Comparison of ENCODE assay signal across 26 mouse cellular contexts in the genomic region with DNA sequence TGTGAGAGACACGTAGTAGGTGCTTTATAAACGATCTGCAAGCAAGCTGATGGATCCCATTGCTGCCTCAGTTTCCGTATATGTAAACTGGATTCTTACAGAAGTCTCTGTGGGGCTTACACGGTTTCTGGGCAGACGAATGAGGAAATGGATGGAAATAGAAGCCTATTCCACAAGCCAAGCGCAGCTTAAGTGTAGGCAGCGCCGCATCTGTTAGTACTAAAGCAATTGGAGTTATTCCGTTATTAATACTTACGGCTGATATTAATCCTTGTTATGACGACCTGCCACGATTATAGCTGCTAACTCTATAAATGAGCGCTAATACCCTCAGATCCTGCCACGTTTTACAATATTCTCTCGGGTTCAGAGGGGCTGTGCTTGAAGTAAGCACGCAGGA. TPM values are rescaled to one million over a fixed set of nuclear protein-coding genes. Genes with fewer than 3 reads are reported as not detected.
DNase-seq lines count a peak whose midpoint lies in the region; ATAC-seq and TF ChIP-seq lines count a peak whose summit lies in the region.
"Had no signal": no experiment of that assay in that cellular context is flagged by ENCODE, and none has a peak within 500 bp of the region (broad histone marks: within the 10 kb centered on the region; RNA-seq: fewer than 3 reads in every experiment).

No protein-coding gene starts in this region.

- TF ChIP-seq CTCF in forebrain, postnatal 0 days (IDR thresholded peaks at IDR 0.05; ENCODE audit: low read depth) = no peak

- no peak overlapping the region for H3K4me3 ChIP-seq in forebrain, postnatal 0 days (ENCODE audit: low read depth, low read length)
- no peak overlapping the region for H3K4me3 ChIP-seq in forebrain, embryonic 10.5 days
- H3K4me3 ChIP-seq in midbrain, embryonic 15.5 days = no peak overlapping the region
- H3K4me3 ChIP-seq: embryonic facial prominence, embryonic 15.5 days; heart, embryonic 15.5 days; left cerebral cortex, adult 2 months; stomach, embryonic 15.5 days had no signal

- no peaks in the 10 kb centered on the region for H3K27me3 ChIP-seq in forebrain, postnatal 0 days (ENCODE audit: insufficient read depth, low read length)
- H3K27me3 ChIP-seq in forebrain, embryonic 10.5 days (ENCODE audit: poor library complexity, severe bottlenecking) = peaks cover 36% of the 10 kb centered on the region; the same call in 1 of the 2 replicates
- H3K27me3 ChIP-seq in midbrain, embryonic 15.5 days (replicated peaks) = no peaks in the 10 kb centered on the region
- H3K27me3 ChIP-seq: embryonic facial prominence, embryonic 15.5 days; stomach, embryonic 15.5 days had no signal

- DNase-seq in forebrain, postnatal 0 days = peak; percentile 44
- no peak for DNase-seq in forebrain, embryonic 10.5 days (ENCODE audit: extremely low spot score, low spot score)
- peak; percentile 65 to 85 for DNase-seq in layer of hippocampus, adult 18-20 months (ENCODE audit: low spot score in 2 of 2)
- DNase-seq in layer of hippocampus, adult 9-10 months (ENCODE audit: low spot score) = no peak
- peak; percentile 65 for DNase-seq in brain, adult 2 months (ENCODE audit: low read depth, low spot score)
- DNase-seq in left cerebral cortex, postnatal 14 days (ENCODE audit: low spot score in 2 of 2) = no peak
- no peak for DNase-seq in lung, adult 18-20 months
- DNase-seq: adrenal gland, postnatal 25 days; cerebellum, adult 9-10 months; heart, postnatal 36 days; kidney, adult 2 months; left cerebral cortex, postnatal 4 days; lung, adult 2 months; lung, postnatal 14 days; right cerebral cortex, adult 18-20 months; right cerebral cortex, postnatal 4 days; thymus, postnatal 25 days had no signal

- WGBS in forebrain, postnatal 0 days = 60% methylated on average over 16 of the region's 16 CpGs
- WGBS in forebrain, embryonic 10.5 days = 86% methylated on average over 16 of the region's 16 CpGs
- WGBS in midbrain, embryonic 15.5 days = 64% methylated on average over 16 of the region's 16 CpGs

- intact Hi-C loops in left cerebral cortex, postnatal 14 days (cut with DNase I) = no loop called here

- no peak overlapping the region for H3K9ac ChIP-seq in forebrain, postnatal 0 days
- H3K9ac ChIP-seq in midbrain, embryonic 15.5 days = no peak overlapping the region
- H3K9ac ChIP-seq: embryonic facial prominence, embryonic 15.5 days; heart, embryonic 15.5 days; stomach, embryonic 15.5 days had no signal

- no peak overlapping the region for H3K27ac ChIP-seq in forebrain, postnatal 0 days (ENCODE audit: low read depth, low read length)
- H3K27ac ChIP-seq in forebrain, embryonic 10.5 days = no peak overlapping the region
- peak overlapping the region; percentile 61; the same call in 1 of the 2 replicates for H3K27ac ChIP-seq in midbrain, embryonic 15.5 days
- H3K27ac ChIP-seq: embryonic facial prominence, embryonic 15.5 days; heart, embryonic 15.5 days; kidney, postnatal 0 days; left cerebral cortex, adult 2 months; stomach, embryonic 15.5 days had no signal

- ATAC-seq in forebrain, postnatal 0 days = no peak
- ATAC-seq in midbrain, embryonic 15.5 days (replicated peaks) = no peak
- ATAC-seq: CD4-positive, CD25-positive, alpha-beta regulatory T cell, adult 4 months had no signal

- H3K4me2 ChIP-seq in forebrain, postnatal 0 days (ENCODE audit: low read depth) = peak overlapping the region; percentile 11; the same call in 1 of the 2 replicates
- H3K4me2 ChIP-seq in midbrain, embryonic 15.5 days = 0 out of 2 replicates have a peak overlapping the region, but pooled peaks have one; percentile 22
- H3K4me2 ChIP-seq: embryonic facial prominence, embryonic 15.5 days; heart, embryonic 15.5 days; liver, embryonic 11.5 days; stomach, embryonic 15.5 days had no signal

- H3K9me3 ChIP-seq in forebrain, postnatal 0 days (ENCODE audit: low read length) = no peaks in the 10 kb centered on the region
- no peaks in the 10 kb centered on the region for H3K9me3 ChIP-seq in forebrain, embryonic 10.5 days
- no peaks in the 10 kb centered on the region for H3K9me3 ChIP-seq in midbrain, embryonic 15.5 days
- H3K9me3 ChIP-seq: embryonic facial prominence, embryonic 15.5 days; heart, embryonic 15.5 days; stomach, embryonic 15.5 days had no signal

- peaks cover 18% of the 10 kb centered on the region for H3K4me1 ChIP-seq in forebrain, postnatal 0 days (ENCODE audit: insufficient read depth)
- H3K4me1 ChIP-seq in forebrain, embryonic 10.5 days = peaks cover 25% of the 10 kb centered on the region
- H3K4me1 ChIP-seq in midbrain, embryonic 15.5 days = peaks cover 44% of the 10 kb centered on the region
- H3K4me1 ChIP-seq: heart, embryonic 15.5 days; stomach, embryonic 15.5 days had no signal

- H3K36me3 ChIP-seq in forebrain, postnatal 0 days (ENCODE audit: insufficient read depth) = 0 out of 2 replicates have a peak, but pooled peaks cover 4% of the 10 kb centered on the region
- H3K36me3 ChIP-seq in forebrain, embryonic 10.5 days (replicated peaks) = no peaks in the 10 kb centered on the region
- H3K36me3 ChIP-seq in midbrain, embryonic 15.5 days (replicated peaks) = 0 out of 2 replicates have a peak, but pooled peaks cover 3% of the 10 kb centered on the region
- H3K36me3 ChIP-seq: embryonic facial prominence, embryonic 15.5 days; heart, embryonic 15.5 days; stomach, embryonic 15.5 days had no signal

RNA-seq across cellular contexts. Expression of gene Sez6l, which starts 16.8 kb away (rescaled TPM):
- total RNA-seq in forebrain, postnatal 0 days (2014; rRNA removed) = 46.3 and 73.8 TPM in 2 replicates
- polyA plus RNA-seq in forebrain, postnatal 0 days (2015; fragmentation: Nextera tagmentation; extraction: Ambion mirVana) = 28.3 and 48.4 TPM in 2 replicates
- 0.65 and 1.4 TPM in 2 replicates for polyA plus RNA-seq in forebrain, embryonic 10.5 days (2016; fragmentation: Nextera tagmentation; extraction: Ambion mirVana)
- total RNA-seq in layer of hippocampus, adult 18-20 months (2021) = 100 to 1,000 TPM; 226 to 228 TPM
- polyA plus RNA-seq in midbrain, embryonic 15.5 days (2015; fragmentation: Nextera tagmentation; extraction: Ambion mirVana) = 65.4 and 67.5 TPM in 2 replicates
- total RNA-seq in left cerebral cortex, postnatal 14 days (2021) = 100 to 1,000 TPM; 158 to 164 TPM
- total RNA-seq: megakaryocyte progenitor cell, adult 5-6 weeks had no signal
- polyA plus RNA-seq: CD4-positive, CD25-positive, alpha-beta regulatory T cell, adult 4 months had no signal

Comparison
In these comparisons a context has a peak if more than half of its experiments do, and no peak if none do; other contexts are left out.
1. DNase-seq: peak in forebrain, postnatal 0 days (single experiment), layer of hippocampus, adult 18-20 months (2 of 2) and brain, adult 2 months (single experiment); none in forebrain, embryonic 10.5 days (single experiment), layer of hippocampus, adult 9-10 months (single experiment), left cerebral cortex, postnatal 14 days (0 of 2) and lung, adult 18-20 months (0 of 2).